Mouse (Mus musculus) natural killer cell, adult 2 months (primary cell): ENCODE measurements around the gene Bcl2l1.

Experiments
- DNase-seq, 2 experiments: peaks; one replicate each; pipeline ENCODE4 v3.0.0; 2022; ENCODE audit warnings: low spot score in 2 of 2

Gene Bcl2l1

GRCm38 (mm10) chr2:152772231-152772630 lies 59.3 kb downstream of the Bcl2l1 start:
- DNase-seq, result no peak

- no peak for DNase-seq
Observed at GRCm38 (mm10) chr2:152771571-152771970, 60.0 kb downstream of the Bcl2l1 start.

GRCm38 (mm10) chr2:152769677-152770076 lies 61.9 kb downstream of the Bcl2l1 start:
- no peak for DNase-seq

GRCm38 (mm10) chr2:152767618-152768271 lies 63.8 kb downstream of the Bcl2l1 start:
- peak; percentile 18 to 51 for DNase-seq

GRCm38 (mm10) chr2:152766387-152767123 lies 65.0 kb downstream of the Bcl2l1 start:
- peak; percentile 82 to 85 for DNase-seq

GRCm38 (mm10) chr2:152765045-152765674 lies 66.4 kb downstream of the Bcl2l1 start:
- no peak for DNase-seq

GRCm38 (mm10) chr2:152764172-152765044 lies 67.1 kb downstream of the Bcl2l1 start:
- no peak for DNase-seq

GRCm38 (mm10) chr2:152763310-152763709 lies 68.2 kb downstream of the Bcl2l1 start:
- DNase-seq, result no peak

- no peak for DNase-seq
Observed at GRCm38 (mm10) chr2:152758351-152758750, 73.2 kb downstream of the Bcl2l1 start.

GRCm38 (mm10) chr2:152757478-152757877 lies 74.0 kb downstream of the Bcl2l1 start:
- no peak for DNase-seq

- no peak for DNase-seq
Observed at GRCm38 (mm10) chr2:152756474-152757393, 74.8 kb downstream of the Bcl2l1 start.

GRCm38 (mm10) chr2:152753944-152754711 lies 77.4 kb downstream of the Bcl2l1 start, which contains the start of gene Cox4i2:
Gene Cox4i2, plus strand, starts transcription at chr2:152754173.
- DNase-seq, result no peak

- DNase-seq, result peak in 1 of 2 experiments; percentile 40
Observed at GRCm38 (mm10) chr2:152742435-152742834, 89.1 kb downstream of the Bcl2l1 start.

- DNase-seq, result peak in 1 of 2 experiments; percentile 28
Observed at GRCm38 (mm10) chr2:152741153-152742041, 90.1 kb downstream of the Bcl2l1 start.

GRCm38 (mm10) chr2:152740490-152740889 lies 91.0 kb downstream of the Bcl2l1 start:
- DNase-seq, result no peak

- DNase-seq, result no peak
Observed at GRCm38 (mm10) chr2:152739842-152740260, 91.7 kb downstream of the Bcl2l1 start.

- no peak for DNase-seq
Observed at GRCm38 (mm10) chr2:152739031-152739841, 92.3 kb downstream of the Bcl2l1 start.

GRCm38 (mm10) chr2:152738341-152738740 lies 93.2 kb downstream of the Bcl2l1 start:
- no peak for DNase-seq
